Mouse (Mus musculus): ENCODE measurements at regions not wholly inside any gene's neighbourhood (a gene's known extent, or its start where the extent isn't known, plus 50 kb on each side); places are given as distances from the start of the nearest gene placed in this dataset.

DNA sequence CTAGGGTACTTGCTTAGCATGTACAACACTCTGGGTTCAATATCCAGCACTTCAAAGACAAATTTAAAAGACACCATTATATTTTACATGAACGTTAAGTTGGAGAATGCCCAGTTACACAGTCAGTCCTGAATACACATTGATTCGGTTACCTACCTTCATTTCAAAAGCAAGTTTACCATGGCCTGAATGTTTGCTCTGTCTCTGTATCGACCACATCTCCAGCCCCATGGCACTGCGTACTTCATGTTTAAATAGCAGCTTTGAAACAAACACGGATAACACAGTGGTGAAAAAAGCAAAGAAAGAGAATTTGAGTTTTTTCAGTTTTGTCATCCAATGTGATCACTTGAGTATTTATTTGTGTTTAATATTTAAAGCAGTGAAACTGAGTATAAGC is 254.1 kb upstream of the Plxna2 start:
- Histone ChIP-seq H3K4me1 (ENCODE audit: control insufficient read depth, insufficient read depth, low read length) (no peaks in the 10 kb centered on the region), H3K4me3 (replicated peaks; ENCODE audit: control insufficient read depth, low read depth, low read length) (no peak overlapping the region), H3K27ac (ENCODE audit: control insufficient read depth, insufficient read depth, low read depth, low read length, poor library complexity) (no peak overlapping the region)
- TF ChIP-seq POLR2A (IDR thresholded peaks at IDR 0.05; ENCODE audit: borderline replicate concordance, control insufficient read depth, low read depth, low read length) (no peak), CTCF (IDR thresholded peaks at IDR 0.05; ENCODE audit: control insufficient read depth, insufficient read depth, low read length) (no peak)
- WGBS: 82% methylated on average over 5 of the region's 5 CpGs

- TF ChIP-seq POLR2A (IDR thresholded peaks at IDR 0.05; ENCODE audit: borderline replicate concordance, control insufficient read depth, low read depth, low read length) (no peak), CTCF (IDR thresholded peaks at IDR 0.05; ENCODE audit: control insufficient read depth, insufficient read depth, low read length) (no peak)
- 49% methylated on average over 1 of the region's 1 CpGs for WGBS
- no peak overlapping the region for H3K27ac ChIP-seq (ENCODE audit: control insufficient read depth, insufficient read depth, low read depth, low read length, poor library complexity)
- no peak overlapping the region for H3K4me3 ChIP-seq (replicated peaks; ENCODE audit: control insufficient read depth, low read depth, low read length)
- H3K4me1 ChIP-seq (ENCODE audit: control insufficient read depth, insufficient read depth, low read length): no peaks in the 10 kb centered on the region
Observed at GRCm38 (mm10) chr1:194363129-194363768, 254.8 kb upstream of the Plxna2 start.

DNA sequence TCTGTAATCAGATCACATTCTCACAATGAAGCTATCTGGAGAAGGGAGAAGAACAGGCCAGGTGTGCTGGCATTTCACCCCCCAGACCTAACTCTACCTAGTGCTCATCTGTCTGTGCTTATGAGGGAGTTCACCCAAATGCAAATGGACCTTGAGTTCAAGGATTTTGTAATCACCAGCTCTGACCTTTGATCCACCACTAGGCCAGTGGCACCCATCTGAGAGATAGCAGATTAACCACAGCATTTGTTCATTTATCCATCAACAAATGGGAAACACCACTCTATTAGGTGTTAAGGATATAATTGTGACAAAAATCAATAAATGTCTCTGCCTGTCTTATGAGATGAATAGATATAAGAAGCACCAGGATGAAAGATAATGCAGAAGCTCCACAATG is 255.7 kb upstream of the Plxna2 start:
- no peak overlapping the region for H3K27ac ChIP-seq (ENCODE audit: control insufficient read depth, insufficient read depth, low read depth, low read length, poor library complexity)
- H3K4me3 ChIP-seq (replicated peaks; ENCODE audit: control insufficient read depth, low read depth, low read length): no peak overlapping the region
- H3K4me1 ChIP-seq (ENCODE audit: control insufficient read depth, insufficient read depth, low read length): no peaks in the 10 kb centered on the region
- no peak for TF ChIP-seq CTCF (IDR thresholded peaks at IDR 0.05; ENCODE audit: control insufficient read depth, insufficient read depth, low read length)
- no peak for TF ChIP-seq POLR2A (IDR thresholded peaks at IDR 0.05; ENCODE audit: borderline replicate concordance, control insufficient read depth, low read depth, low read length)

DNA sequence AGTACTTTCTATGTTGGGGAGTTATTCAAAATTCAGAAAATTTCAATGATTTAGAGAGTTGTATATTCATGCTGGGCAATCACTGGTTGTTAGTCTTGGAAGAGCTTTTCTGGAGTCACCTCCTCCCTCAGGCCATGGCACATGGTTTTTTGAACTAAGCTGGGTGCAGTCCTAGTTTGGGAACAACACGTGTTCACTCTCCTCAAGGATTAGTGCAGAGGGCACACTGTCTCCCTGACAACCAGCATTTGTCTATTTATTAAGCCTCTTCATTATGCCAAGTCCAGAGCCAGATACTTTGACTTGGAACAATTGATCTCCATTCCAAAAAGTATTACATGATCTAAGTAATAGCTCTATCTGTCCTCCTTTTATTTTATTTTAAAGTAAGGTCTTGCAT is 256.7 kb upstream of the Plxna2 start:
- no peaks in the 10 kb centered on the region for H3K4me1 ChIP-seq (ENCODE audit: control insufficient read depth, insufficient read depth, low read length)
- TF ChIP-seq POLR2A (IDR thresholded peaks at IDR 0.05; ENCODE audit: borderline replicate concordance, control insufficient read depth, low read depth, low read length): no peak
- TF ChIP-seq CTCF (IDR thresholded peaks at IDR 0.05; ENCODE audit: control insufficient read depth, insufficient read depth, low read length): no peak
- WGBS: 62% methylated on average over 1 of the region's 1 CpGs
- H3K4me3 ChIP-seq (replicated peaks; ENCODE audit: control insufficient read depth, low read depth, low read length): no peak overlapping the region
- H3K27ac ChIP-seq (ENCODE audit: control insufficient read depth, insufficient read depth, low read depth, low read length, poor library complexity): no peak overlapping the region

DNA sequence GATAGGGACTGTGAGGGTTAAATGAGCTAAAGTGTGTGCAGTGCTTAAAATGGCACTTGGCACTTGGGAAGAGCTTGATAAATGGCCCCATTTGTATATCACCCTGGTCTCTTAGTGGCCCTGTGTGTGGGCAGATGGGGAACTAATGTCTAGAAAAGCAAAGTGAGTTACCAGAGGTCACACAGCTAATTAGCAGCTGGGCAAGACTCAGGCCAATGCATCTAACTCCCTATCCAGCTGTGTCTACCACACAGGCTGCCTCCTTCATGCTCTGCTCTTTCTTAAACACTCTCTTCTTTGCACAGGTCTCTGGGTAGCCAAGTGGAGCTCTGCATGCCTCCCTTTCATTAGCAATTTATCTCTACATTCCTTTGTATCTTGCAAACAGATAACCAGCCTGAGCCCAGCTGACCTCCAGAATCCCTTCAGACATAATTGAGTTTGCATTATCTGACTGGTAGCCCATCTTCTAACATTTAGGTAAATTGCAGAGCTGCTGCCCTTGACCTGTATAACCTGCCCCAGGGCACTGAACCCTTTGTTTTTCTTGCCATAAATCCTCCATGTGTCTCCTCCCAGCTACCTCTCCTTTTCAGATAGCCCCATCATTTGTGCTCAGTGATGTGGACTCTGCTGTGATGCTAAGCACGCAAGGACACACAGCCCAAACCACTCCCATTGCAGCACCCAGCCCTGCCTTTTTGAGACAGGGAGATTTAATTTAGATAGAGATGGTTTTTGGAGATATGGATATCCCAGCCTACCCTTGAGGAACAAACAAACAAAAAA is 263.5 kb upstream of the Plxna2 start:
- Histone ChIP-seq H3K4me3 (replicated peaks; ENCODE audit: control insufficient read depth, low read depth, low read length) (no peak overlapping the region), H3K27ac (ENCODE audit: control insufficient read depth, insufficient read depth, low read depth, low read length, poor library complexity) (no peak overlapping the region), H3K4me1 (ENCODE audit: control insufficient read depth, insufficient read depth, low read length) (no peaks in the 10 kb centered on the region)
- TF ChIP-seq CTCF (IDR thresholded peaks at IDR 0.05; ENCODE audit: control insufficient read depth, insufficient read depth, low read length): no peak
- WGBS: 65% methylated on average over 1 of the region's 1 CpGs

DNA sequence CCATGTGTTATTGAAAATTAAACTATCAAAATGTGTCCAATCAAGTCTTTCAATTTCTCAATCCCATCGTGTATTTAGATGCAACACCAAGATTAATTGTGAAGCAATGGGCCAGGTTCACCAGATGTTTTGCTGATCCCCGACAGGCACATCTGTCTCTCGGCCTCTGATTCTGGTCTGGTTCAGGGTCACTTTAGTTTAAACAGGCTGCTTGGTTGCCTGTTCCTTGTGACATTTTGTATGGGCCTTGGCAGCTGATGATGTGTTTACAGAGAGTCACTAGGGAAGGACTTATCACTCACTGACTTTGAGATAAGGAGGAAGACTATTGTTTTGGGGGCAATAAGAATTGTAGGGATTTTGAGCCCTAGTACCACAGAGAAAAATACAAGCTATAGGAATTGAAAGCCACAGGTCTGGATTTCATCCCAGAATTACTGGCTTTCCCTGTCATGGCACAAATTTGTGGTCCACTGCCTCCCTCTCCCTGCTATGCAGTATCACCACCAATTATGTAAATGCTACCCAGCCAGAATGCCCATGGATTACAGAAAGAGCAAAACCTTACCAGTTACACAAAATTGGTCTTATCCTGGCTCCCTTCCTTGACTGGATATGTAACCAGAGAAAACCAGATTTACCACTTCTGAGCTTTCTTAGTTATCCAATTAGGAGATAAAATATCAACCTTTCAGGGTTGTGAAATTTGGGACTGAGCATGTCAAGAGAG is 272.5 kb upstream of the Plxna2 start:
- Histone ChIP-seq H3K4me1 (ENCODE audit: control insufficient read depth, insufficient read depth, low read length) (no peaks in the 10 kb centered on the region), H3K27ac (ENCODE audit: control insufficient read depth, insufficient read depth, low read depth, low read length, poor library complexity) (no peak overlapping the region), H3K4me3 (replicated peaks; ENCODE audit: control insufficient read depth, low read depth, low read length) (no peak overlapping the region)
- TF ChIP-seq CTCF (IDR thresholded peaks at IDR 0.05; ENCODE audit: control insufficient read depth, insufficient read depth, low read length) (no peak), POLR2A (IDR thresholded peaks at IDR 0.05; ENCODE audit: borderline replicate concordance, control insufficient read depth, low read depth, low read length) (no peak)
- WGBS: 77% methylated on average over 3 of the region's 3 CpGs

DNA sequence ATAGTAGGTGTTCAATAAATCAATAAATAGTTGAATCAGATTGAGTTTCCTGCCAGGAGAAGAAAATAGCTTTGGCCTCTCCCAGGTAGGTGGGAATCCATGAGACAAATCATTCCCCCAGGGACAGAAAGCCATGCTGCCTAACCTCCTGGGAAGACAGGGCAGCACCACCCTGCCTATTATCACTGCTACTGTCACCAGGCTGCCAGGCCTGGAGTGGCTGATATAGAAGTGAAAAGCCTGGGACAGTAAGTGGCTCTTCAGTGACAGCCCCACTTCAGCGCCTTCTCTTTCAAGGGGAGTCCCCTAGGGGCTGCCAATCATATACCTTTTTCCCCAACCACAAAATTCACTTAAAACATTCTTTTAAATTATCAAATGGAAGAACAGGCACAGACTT is 275.4 kb upstream of the Plxna2 start:
- no peak overlapping the region for H3K4me3 ChIP-seq (replicated peaks; ENCODE audit: control insufficient read depth, low read depth, low read length)
- TF ChIP-seq POLR2A (IDR thresholded peaks at IDR 0.05; ENCODE audit: borderline replicate concordance, control insufficient read depth, low read depth, low read length): no peak
- TF ChIP-seq CTCF (IDR thresholded peaks at IDR 0.05; ENCODE audit: control insufficient read depth, insufficient read depth, low read length): no peak
- WGBS: 75% methylated on average over 1 of the region's 1 CpGs
- H3K27ac ChIP-seq (ENCODE audit: control insufficient read depth, insufficient read depth, low read depth, low read length, poor library complexity): no peak overlapping the region
- no peaks in the 10 kb centered on the region for H3K4me1 ChIP-seq (ENCODE audit: control insufficient read depth, insufficient read depth, low read length)

GRCm38 (mm10) chr1:194341758-194342157 is 276.3 kb upstream of the Plxna2 start:
- no peak for TF ChIP-seq POLR2A (IDR thresholded peaks at IDR 0.05; ENCODE audit: borderline replicate concordance, control insufficient read depth, low read depth, low read length)
- no peak for TF ChIP-seq CTCF (IDR thresholded peaks at IDR 0.05; ENCODE audit: control insufficient read depth, insufficient read depth, low read length)
- H3K4me1 ChIP-seq (ENCODE audit: control insufficient read depth, insufficient read depth, low read length): no peaks in the 10 kb centered on the region
- H3K27ac ChIP-seq (ENCODE audit: control insufficient read depth, insufficient read depth, low read depth, low read length, poor library complexity): no peak overlapping the region
- WGBS: 66% methylated on average over 3 of the region's 3 CpGs
- no peak overlapping the region for H3K4me3 ChIP-seq (replicated peaks; ENCODE audit: control insufficient read depth, low read depth, low read length)
